Mouse (Mus musculus): ENCODE data around the gene Pkm. TPM values are rescaled to one million over a fixed set of nuclear protein-coding genes. Genes with fewer than 3 reads are reported as not detected.

Gene Pkm
- polyA plus RNA-seq, 1 experiment from 2014 or later, result 1,694 TPM

DNA sequence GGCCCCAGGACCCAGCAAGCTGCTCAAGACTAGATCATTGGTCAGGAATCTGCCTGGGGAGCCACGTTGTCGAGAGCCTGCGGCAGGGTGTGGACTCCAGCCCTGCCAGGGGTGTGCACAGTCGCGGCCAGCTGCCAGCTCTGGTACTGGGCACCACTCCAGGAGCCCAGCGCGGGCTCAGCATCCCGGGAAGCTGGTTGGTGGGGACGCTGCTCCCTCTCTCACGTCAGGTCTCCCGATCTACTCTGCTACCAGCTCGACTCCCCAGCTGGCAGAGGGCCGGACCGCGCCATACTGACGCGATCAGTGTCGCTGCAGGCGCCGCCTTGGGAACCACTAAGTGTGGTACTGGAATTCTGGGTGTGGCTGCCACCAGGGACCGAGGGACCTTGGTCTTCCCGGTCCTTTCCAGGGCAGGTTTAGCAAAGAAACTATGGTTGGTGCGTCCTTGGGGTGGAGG lies 35.5 kb downstream of the Pkm start:
- peak; percentile 68 for ATAC-seq (ENCODE audit: low FRiP score, low read depth)
- WGBS, result 4% methylated on average over 23 of the region's 23 CpGs
- H3K27me3 ChIP-seq, result peaks cover 8% of the 10 kb centered on the region
- H3K27ac ChIP-seq (replicated peaks), result no peak overlapping the region
- H3K9me3 ChIP-seq, result no peaks in the 10 kb centered on the region
- peaks cover 9% of the 10 kb centered on the region for H3K4me1 ChIP-seq
- no peak overlapping the region for H3K9ac ChIP-seq (replicated peaks)
- H3K4me2 ChIP-seq (replicated peaks), result peak overlapping the region; percentile 52
- no peaks in the 10 kb centered on the region for H3K36me3 ChIP-seq
- H3K4me3 ChIP-seq, result peak overlapping the region; percentile 30

- H3K4me3 ChIP-seq, result peak overlapping the region; percentile 30
- no peak overlapping the region for H3K9ac ChIP-seq (replicated peaks)
- H3K27me3 ChIP-seq, result peaks cover 8% of the 10 kb centered on the region
- H3K4me2 ChIP-seq (replicated peaks), result peak overlapping the region; percentile 52
- no peak for ATAC-seq (ENCODE audit: low FRiP score, low read depth)
- H3K9me3 ChIP-seq, result no peaks in the 10 kb centered on the region
- no peak overlapping the region for H3K27ac ChIP-seq (replicated peaks)
- 39% methylated on average over 9 of the region's 9 CpGs for WGBS
- no peaks in the 10 kb centered on the region for H3K36me3 ChIP-seq
- H3K4me1 ChIP-seq, result peaks cover 9% of the 10 kb centered on the region
Measured at GRCm38 (mm10) chr9:59692145-59692544, 36.0 kb downstream of the Pkm start.

- H3K4me1 ChIP-seq, result peaks cover 9% of the 10 kb centered on the region
- no peaks in the 10 kb centered on the region for H3K36me3 ChIP-seq
- 66% methylated on average over 16 of the region's 16 CpGs for WGBS
- peaks cover 8% of the 10 kb centered on the region for H3K27me3 ChIP-seq
- no peak overlapping the region for H3K4me2 ChIP-seq (replicated peaks)
- H3K27ac ChIP-seq (replicated peaks), result no peak overlapping the region
- H3K9me3 ChIP-seq, result no peaks in the 10 kb centered on the region
- no peak for ATAC-seq (ENCODE audit: low FRiP score, low read depth)
- no peak overlapping the region for H3K4me3 ChIP-seq
- H3K9ac ChIP-seq (replicated peaks), result no peak overlapping the region
Measured at GRCm38 (mm10) chr9:59694571-59695450, 38.6 kb downstream of the Pkm start.

DNA sequence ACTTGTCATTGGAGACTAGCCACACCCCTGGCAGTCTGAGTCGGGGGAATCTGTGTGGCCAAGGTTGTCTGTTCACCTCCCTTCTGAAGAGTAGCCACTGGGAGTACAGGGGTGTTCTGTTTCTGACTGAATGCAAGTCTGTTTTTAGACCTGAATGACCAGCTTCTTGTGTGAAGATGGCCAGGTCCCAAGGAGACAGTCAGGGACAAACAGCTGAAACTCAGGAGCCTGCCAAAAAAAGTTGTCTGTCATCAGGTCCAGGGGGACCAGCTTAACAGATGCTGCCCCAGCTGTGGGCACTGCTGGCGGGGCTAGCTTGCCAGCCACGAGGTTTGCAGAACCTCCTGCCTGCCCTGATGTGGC lies 39.3 kb downstream of the Pkm start:
- 46% methylated on average over 3 of the region's 3 CpGs for WGBS
- H3K36me3 ChIP-seq, result no peaks in the 10 kb centered on the region
- no peak overlapping the region for H3K4me3 ChIP-seq
- H3K9ac ChIP-seq (replicated peaks), result no peak overlapping the region
- H3K9me3 ChIP-seq, result no peaks in the 10 kb centered on the region
- ATAC-seq (ENCODE audit: low FRiP score, low read depth), result no peak
- H3K27me3 ChIP-seq, result peaks cover 8% of the 10 kb centered on the region
- peaks cover 9% of the 10 kb centered on the region for H3K4me1 ChIP-seq
- H3K4me2 ChIP-seq (replicated peaks), result no peak overlapping the region
- H3K27ac ChIP-seq (replicated peaks), result no peak overlapping the region

GRCm38 (mm10) chr9:59696381-59696780 lies 40.2 kb downstream of the Pkm start:
- no peak for ATAC-seq (ENCODE audit: low FRiP score, low read depth)
- 80% methylated on average over 3 of the region's 3 CpGs for WGBS
- H3K4me3 ChIP-seq, result no peak overlapping the region

GRCm38 (mm10) chr9:59701094-59701493 lies 44.9 kb downstream of the Pkm start:
- no peaks in the 10 kb centered on the region for H3K36me3 ChIP-seq
- 85% methylated on average over 7 of the region's 7 CpGs for WGBS

More at GRCm38 (mm10) chr9:59696381-59696780, 40.2 kb downstream of the Pkm start:
- no peaks in the 10 kb centered on the region for H3K36me3 ChIP-seq
- peaks cover 9% of the 10 kb centered on the region for H3K4me1 ChIP-seq
- no peak overlapping the region for H3K27ac ChIP-seq (replicated peaks)
- no peak overlapping the region for H3K9ac ChIP-seq (replicated peaks)
- no peak overlapping the region for H3K4me2 ChIP-seq (replicated peaks)
- H3K27me3 ChIP-seq, result peaks cover 8% of the 10 kb centered on the region
- H3K9me3 ChIP-seq, result no peaks in the 10 kb centered on the region

GRCm38 (mm10) chr9:59703099-59703498 lies 46.9 kb downstream of the Pkm start:
- 72% methylated on average over 6 of the region's 6 CpGs for WGBS
- Histone ChIP-seq H3K9me3 (no peaks in the 10 kb centered on the region), H3K27ac (replicated peaks) (no peak overlapping the region), H3K27me3 (no peaks in the 10 kb centered on the region), H3K36me3 (no peaks in the 10 kb centered on the region), H3K9ac (replicated peaks) (no peak overlapping the region), H3K4me3 (no peak overlapping the region), H3K4me1 (no peaks in the 10 kb centered on the region), H3K4me2 (replicated peaks) (no peak overlapping the region)
- ATAC-seq (ENCODE audit: low FRiP score, low read depth), result no peak

More at GRCm38 (mm10) chr9:59701094-59701493, 44.9 kb downstream of the Pkm start:
- no peak overlapping the region for H3K4me3 ChIP-seq
- H3K27ac ChIP-seq (replicated peaks), result no peak overlapping the region
- no peaks in the 10 kb centered on the region for H3K4me1 ChIP-seq
- H3K9me3 ChIP-seq, result no peaks in the 10 kb centered on the region
- H3K27me3 ChIP-seq, result no peaks in the 10 kb centered on the region
- no peak for ATAC-seq (ENCODE audit: low FRiP score, low read depth)
- H3K9ac ChIP-seq (replicated peaks), result no peak overlapping the region
- H3K4me2 ChIP-seq (replicated peaks), result no peak overlapping the region

DNA sequence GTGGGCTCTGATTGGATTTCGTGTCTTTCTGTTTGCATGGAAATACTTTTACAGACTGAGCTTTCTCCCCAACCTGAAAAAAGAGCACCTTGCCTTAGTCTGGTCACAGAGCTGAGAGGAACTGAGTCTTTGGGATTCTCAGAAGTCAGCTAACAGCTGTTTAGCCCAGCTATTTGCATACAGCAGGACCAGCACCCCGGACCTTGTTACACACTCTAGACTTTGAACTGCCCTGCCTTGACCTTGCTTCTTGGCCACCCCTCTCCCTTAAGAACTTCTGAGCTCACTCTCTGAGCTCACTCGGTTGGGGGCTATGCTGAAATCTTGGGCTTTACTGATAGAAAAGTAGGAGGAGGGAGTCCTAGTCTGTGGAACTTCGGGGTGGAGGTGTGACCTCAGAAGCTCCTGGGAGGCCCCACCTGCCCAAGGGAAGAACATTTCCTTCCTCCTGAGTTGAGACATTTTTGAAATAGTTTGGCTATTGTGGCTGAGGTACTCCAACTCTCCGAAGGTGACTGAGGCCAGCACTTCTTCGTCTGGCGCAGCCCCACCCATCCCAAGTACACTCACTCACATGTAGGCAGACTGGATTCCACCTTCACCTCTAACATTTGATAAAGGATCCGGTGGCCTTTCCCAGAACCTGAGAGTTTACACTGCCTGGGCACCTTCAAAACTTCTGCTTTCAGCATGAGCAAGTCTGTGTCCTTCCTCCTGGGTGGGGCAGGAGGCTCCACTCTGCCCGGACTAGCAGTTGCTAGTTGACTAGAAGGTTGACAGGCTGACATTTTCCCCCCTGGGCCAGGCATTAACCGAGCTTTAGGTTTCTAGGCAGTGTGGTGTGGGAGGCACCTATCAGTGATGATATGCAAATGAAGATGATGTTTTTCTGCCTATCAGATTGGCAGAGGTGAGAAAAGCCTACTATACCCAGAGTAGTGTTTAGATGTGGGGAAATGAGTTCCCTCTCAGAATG lies 51.0 kb downstream of the Pkm start:
- H3K9ac ChIP-seq (replicated peaks), result no peak overlapping the region
- no peaks in the 10 kb centered on the region for H3K9me3 ChIP-seq
- no peak for ATAC-seq (ENCODE audit: low FRiP score, low read depth)
- no peak overlapping the region for H3K4me2 ChIP-seq (replicated peaks)
- H3K27me3 ChIP-seq, result no peaks in the 10 kb centered on the region
- no peak overlapping the region for H3K27ac ChIP-seq (replicated peaks)
- no peaks in the 10 kb centered on the region for H3K36me3 ChIP-seq
- WGBS, result 70% methylated on average over 10 of the region's 10 CpGs
- no peak overlapping the region for H3K4me3 ChIP-seq
- H3K4me1 ChIP-seq, result no peaks in the 10 kb centered on the region

DNA sequence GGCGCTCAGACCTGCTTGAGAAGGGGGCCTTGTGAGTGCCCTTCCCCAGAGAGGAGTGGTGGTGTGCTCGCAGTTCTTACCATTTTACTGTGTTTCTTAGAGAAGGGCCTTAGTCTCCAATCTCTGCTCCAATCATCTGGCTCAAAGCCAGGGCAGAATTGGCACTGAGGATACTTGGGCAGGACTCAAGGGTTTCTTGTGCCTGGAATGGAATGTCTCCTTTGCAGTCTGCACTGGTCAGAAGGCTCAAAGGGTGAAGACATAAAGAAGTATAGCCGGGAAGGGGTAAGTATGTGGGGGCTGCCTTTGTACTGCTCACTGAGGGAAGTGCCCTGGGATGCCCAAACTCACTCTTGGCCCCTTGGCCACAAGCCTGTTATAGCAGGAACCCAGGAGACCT lies 53.1 kb downstream of the Pkm start:
- 86% methylated on average over 3 of the region's 3 CpGs for WGBS
- H3K9ac ChIP-seq (replicated peaks), result no peak overlapping the region
- H3K36me3 ChIP-seq, result no peaks in the 10 kb centered on the region
- H3K27me3 ChIP-seq, result no peaks in the 10 kb centered on the region
- H3K9me3 ChIP-seq, result no peaks in the 10 kb centered on the region
- no peak overlapping the region for H3K27ac ChIP-seq (replicated peaks)
- no peak for ATAC-seq (ENCODE audit: low FRiP score, low read depth)
- 0 out of 2 replicates have a peak, but pooled peaks cover 5% of the 10 kb centered on the region for H3K4me1 ChIP-seq
- no peak overlapping the region for H3K4me3 ChIP-seq
- H3K4me2 ChIP-seq (replicated peaks), result no peak overlapping the region

DNA sequence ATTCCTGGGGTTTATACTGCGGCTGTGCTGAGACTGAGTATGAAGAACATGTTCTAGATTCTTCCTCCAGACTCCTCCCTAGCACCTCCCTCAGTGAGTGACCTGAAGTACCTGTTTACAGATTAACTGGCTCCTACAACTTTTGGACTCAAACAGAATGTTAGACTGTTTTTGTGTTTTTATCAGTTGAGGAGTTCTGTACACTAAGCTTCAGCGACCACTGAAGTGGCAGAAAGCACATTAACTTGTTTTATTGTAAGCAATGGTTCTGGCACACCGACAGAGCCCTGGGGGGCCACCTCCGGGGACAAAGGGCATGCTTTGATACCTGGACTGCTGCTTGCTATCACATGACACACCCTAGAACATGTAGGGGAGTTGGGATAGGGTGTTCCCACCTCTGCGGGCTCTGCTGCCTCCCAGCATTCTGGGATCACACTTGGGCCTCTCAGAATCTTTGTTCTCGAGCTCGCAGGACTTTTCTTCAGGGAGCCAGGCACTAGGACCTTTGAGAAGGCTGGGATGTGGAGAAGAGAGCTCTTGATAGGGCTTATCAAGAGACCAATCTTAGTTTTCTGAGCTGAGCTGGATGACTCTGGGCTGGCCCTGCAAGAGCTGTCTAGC lies 60.2 kb downstream of the Pkm start:
- no peak overlapping the region for H3K4me2 ChIP-seq (replicated peaks)
- no peak overlapping the region for H3K4me3 ChIP-seq
- H3K9me3 ChIP-seq, result no peaks in the 10 kb centered on the region
- no peak for ATAC-seq (ENCODE audit: low FRiP score, low read depth)
- H3K27ac ChIP-seq (replicated peaks), result no peak overlapping the region
- 82% methylated on average over 7 of the region's 7 CpGs for WGBS
- H3K27me3 ChIP-seq, result no peaks in the 10 kb centered on the region
- H3K4me1 ChIP-seq, result 0 out of 2 replicates have a peak, but pooled peaks cover 5% of the 10 kb centered on the region
- H3K36me3 ChIP-seq, result no peaks in the 10 kb centered on the region
- no peak overlapping the region for H3K9ac ChIP-seq (replicated peaks)

DNA sequence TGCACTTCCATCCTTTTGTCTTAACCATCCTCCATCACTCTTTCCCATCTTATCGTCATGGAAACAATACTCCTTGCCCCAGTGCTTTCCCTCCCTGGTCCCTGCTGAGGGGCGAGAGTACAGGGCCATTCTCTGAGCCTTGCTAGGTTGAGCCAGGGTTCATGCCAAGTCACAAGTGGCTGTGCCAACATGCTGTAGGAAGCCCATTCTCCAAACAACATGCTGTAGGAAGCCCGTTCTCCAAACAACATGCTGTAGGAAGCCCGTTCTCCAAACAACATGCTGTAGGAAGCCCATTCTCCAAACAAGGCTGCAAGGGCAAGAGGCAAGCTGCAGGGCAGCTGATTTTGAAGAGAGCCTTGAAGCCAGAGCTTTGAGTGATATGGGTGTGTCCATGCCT lies 62.1 kb downstream of the Pkm start:
- ATAC-seq (ENCODE audit: low FRiP score, low read depth), result no peak
- no peak overlapping the region for H3K4me3 ChIP-seq
- H3K9ac ChIP-seq (replicated peaks), result no peak overlapping the region
- peaks cover 5% of the 10 kb centered on the region; the same call in 1 of the 2 replicates for H3K4me1 ChIP-seq
- H3K36me3 ChIP-seq, result no peaks in the 10 kb centered on the region
- H3K9me3 ChIP-seq, result no peaks in the 10 kb centered on the region
- WGBS, result 90% methylated on average over 4 of the region's 4 CpGs
- H3K27ac ChIP-seq (replicated peaks), result no peak overlapping the region
- H3K27me3 ChIP-seq, result 0 out of 2 replicates have a peak, but pooled peaks cover 8% of the 10 kb centered on the region
- no peak overlapping the region for H3K4me2 ChIP-seq (replicated peaks)
